Mouse (Mus musculus): ENCODE results near the gene Tctex1d1. TPM values are rescaled to one million over a fixed set of nuclear protein-coding genes. Genes with fewer than 3 reads are reported as not detected.

Gene Tctex1d1
- polyA plus RNA-seq, 1 experiment from 2014 or later, result 0.12 TPM

GRCm38 (mm10) chr4:103026621-103027020 is 48.2 kb downstream of the Tctex1d1 start, which contains the start of gene Insl5:
Insl5 (minus strand) TSS chr4:103026842.
- whole genome bisulfite sequencing (ENCODE audit: insufficient replicate concordance), result 54% methylated on average over 4 of the region's 4 CpGs
- no peaks in the 10 kb centered on the region for H3K4me1 ChIP-seq (replicated peaks)
- no peaks in the 10 kb centered on the region for H3K9me3 ChIP-seq (replicated peaks)
- no peak within 1 kb of the TSS for H3K27ac ChIP-seq
- ATAC-seq (ENCODE audit: low read depth) (no peak), DNase-seq (no peak)
- no peak within 1 kb of the TSS for H3K9ac ChIP-seq
- no peak within 1 kb of the TSS for H3K4me2 ChIP-seq
- no peaks in the 10 kb centered on the region for H3K36me3 ChIP-seq
- no peak within 1 kb of the TSS for H3K4me3 ChIP-seq (replicated peaks)
- H3K27me3 ChIP-seq, result no peaks in the 10 kb centered on the region

- H3K4me2 ChIP-seq, result no peak overlapping the region
- no peak overlapping the region for H3K27ac ChIP-seq
- no peaks in the 10 kb centered on the region for H3K27me3 ChIP-seq
- 63% methylated on average over 7 of the region's 7 CpGs for WGBS (ENCODE audit: insufficient replicate concordance)
- DNase-seq, result no peak
- H3K36me3 ChIP-seq, result no peaks in the 10 kb centered on the region
- no peak for ATAC-seq (ENCODE audit: low read depth)
- H3K4me1 ChIP-seq (replicated peaks), result no peaks in the 10 kb centered on the region
- H3K9me3 ChIP-seq (replicated peaks), result no peaks in the 10 kb centered on the region
- H3K9ac ChIP-seq, result no peak overlapping the region
- H3K4me3 ChIP-seq (replicated peaks), result no peak overlapping the region
Observed at GRCm38 (mm10) chr4:103027745-103028144, 49.3 kb downstream of the Tctex1d1 start.

GRCm38 (mm10) chr4:103028177-103029088 is 50.0 kb downstream of the Tctex1d1 start:
- no peak overlapping the region for H3K27ac ChIP-seq
- H3K9ac ChIP-seq, result no peak overlapping the region
- no peak for ATAC-seq (ENCODE audit: low read depth)
- DNase-seq, result no peak
- no peaks in the 10 kb centered on the region for H3K36me3 ChIP-seq
- no peaks in the 10 kb centered on the region for H3K4me1 ChIP-seq (replicated peaks)
- 69% methylated on average over 13 of the region's 13 CpGs for WGBS (ENCODE audit: insufficient replicate concordance)
- no peaks in the 10 kb centered on the region for H3K27me3 ChIP-seq
- H3K4me3 ChIP-seq (replicated peaks), result no peak overlapping the region
- H3K4me2 ChIP-seq, result no peak overlapping the region
- H3K9me3 ChIP-seq (replicated peaks), result no peaks in the 10 kb centered on the region

- Histone ChIP-seq H3K9me3 (replicated peaks) (no peaks in the 10 kb centered on the region), H3K27ac (no peak overlapping the region), H3K4me3 (replicated peaks) (no peak overlapping the region), H3K36me3 (no peaks in the 10 kb centered on the region), H3K9ac (no peak overlapping the region), H3K27me3 (no peaks in the 10 kb centered on the region), H3K4me1 (replicated peaks) (no peaks in the 10 kb centered on the region), H3K4me2 (no peak overlapping the region)
- ATAC-seq (ENCODE audit: low read depth) (no peak), DNase-seq (no peak)
- 32% methylated on average over 14 of the region's 14 CpGs for WGBS (ENCODE audit: insufficient replicate concordance)
Observed at GRCm38 (mm10) chr4:103039103-103039837, 60.9 kb downstream of the Tctex1d1 start.

- Histone ChIP-seq H3K4me3 (replicated peaks) (no peak overlapping the region), H3K4me1 (replicated peaks) (no peaks in the 10 kb centered on the region), H3K9me3 (replicated peaks) (no peaks in the 10 kb centered on the region), H3K4me2 (no peak overlapping the region), H3K27ac (no peak overlapping the region), H3K9ac (no peak overlapping the region), H3K27me3 (no peaks in the 10 kb centered on the region), H3K36me3 (no peaks in the 10 kb centered on the region)
- WGBS (ENCODE audit: insufficient replicate concordance), result 30% methylated on average over 5 of the region's 5 CpGs
- ATAC-seq (ENCODE audit: low read depth), result no peak
- no peak for DNase-seq
Observed at GRCm38 (mm10) chr4:103039838-103040191, 61.4 kb downstream of the Tctex1d1 start.

- Histone ChIP-seq H3K27ac (no peak overlapping the region), H3K4me1 (replicated peaks) (no peaks in the 10 kb centered on the region), H3K36me3 (no peaks in the 10 kb centered on the region), H3K27me3 (no peaks in the 10 kb centered on the region), H3K9me3 (replicated peaks) (no peaks in the 10 kb centered on the region), H3K4me2 (no peak overlapping the region), H3K4me3 (replicated peaks) (no peak overlapping the region), H3K9ac (no peak overlapping the region)
- ATAC-seq (ENCODE audit: low read depth), result no peak
- no peak for DNase-seq
- WGBS (ENCODE audit: insufficient replicate concordance), result 80% methylated on average over 11 of the region's 11 CpGs
Observed at GRCm38 (mm10) chr4:103042997-103043396, 64.6 kb downstream of the Tctex1d1 start.

- no peak overlapping the region for H3K4me3 ChIP-seq (replicated peaks)
- no peak overlapping the region for H3K4me2 ChIP-seq
Observed at GRCm38 (mm10) chr4:103048046-103048445, 69.6 kb downstream of the Tctex1d1 start.

More at GRCm38 (mm10) chr4:103048046-103048445, 69.6 kb downstream of the Tctex1d1 start:
- Histone ChIP-seq H3K9ac (no peak overlapping the region), H3K27me3 (no peaks in the 10 kb centered on the region), H3K9me3 (replicated peaks) (no peaks in the 10 kb centered on the region), H3K27ac (no peak overlapping the region), H3K36me3 (no peaks in the 10 kb centered on the region), H3K4me1 (replicated peaks) (no peaks in the 10 kb centered on the region)
- DNase-seq (no peak), ATAC-seq (ENCODE audit: low read depth) (no peak)
- WGBS (ENCODE audit: insufficient replicate concordance), result 75% methylated on average over 11 of the region's 11 CpGs

Other genes with a start within 250 kb of the Tctex1d1 start
- 0.49 and 0.54 TPM in 2 replicates for gene Sgip1, start 237.3 kb upstream of the Tctex1d1 start, polyA plus RNA-seq (2015; fragmentation: Nextera tagmentation; extraction: Ambion mirVana)
- not detected in 2 replicates for gene Insl5, start 48.2 kb downstream of the Tctex1d1 start, polyA plus RNA-seq (2015; fragmentation: Nextera tagmentation; extraction: Ambion mirVana)
- 32.2 and 40.9 TPM in 2 replicates for gene Mier1, start 135.8 kb downstream of the Tctex1d1 start, polyA plus RNA-seq (2015; fragmentation: Nextera tagmentation; extraction: Ambion mirVana)
- gene Wdr78, start 135.9 kb downstream of the Tctex1d1 start, polyA plus RNA-seq (2015; fragmentation: Nextera tagmentation; extraction: Ambion mirVana), result 0.52 and 0.61 TPM in 2 replicates
- 4.6 and 5.7 TPM in 2 replicates for gene Slc35d1, start 236.6 kb downstream of the Tctex1d1 start, polyA plus RNA-seq (2015; fragmentation: Nextera tagmentation; extraction: Ambion mirVana)

Data from liver, embryonic 13.5 days (tissue).